Mouse (Mus musculus): ENCODE measurements at regions not wholly inside any gene's neighbourhood (a gene's known extent, or its start where the extent isn't known, plus 50 kb on each side); places are given as distances from the start of the nearest gene placed in this dataset.

- Histone ChIP-seq H3K36me3 (ENCODE audit: control insufficient read depth, insufficient read depth, low read length) (no peaks in the 10 kb centered on the region), H3K4me1 (replicated peaks; ENCODE audit: control insufficient read depth, insufficient read depth, low read length) (peaks cover 30% of the 10 kb centered on the region), H3K4me3 (ENCODE audit: control insufficient read depth, insufficient read depth, low read length) (no peak overlapping the region), H3K27me3 (ENCODE audit: control insufficient read depth, insufficient read depth, low read length) (no peaks in the 10 kb centered on the region), H3K27ac (ENCODE audit: control insufficient read depth, insufficient read depth, low read length) (no peak overlapping the region)
- TF ChIP-seq POLR2A (IDR thresholded peaks at IDR 0.05; ENCODE audit: control insufficient read depth, extremely low read depth, insufficient read depth, low read length, poor library complexity) (no peak), CTCF (IDR thresholded peaks at IDR 0.05; ENCODE audit: borderline replicate concordance, control insufficient read depth, extremely low read depth, insufficient read depth, low read length, poor library complexity) (no peak)
- WGBS: 1% methylated on average over 11 of the region's 11 CpGs
- peak; percentile 18 for DNase-seq
Measured at GRCm38 (mm10) chr9:115390880-115391281, 80.7 kb upstream of the Stt3b start.

- Histone ChIP-seq H3K4me3 (ENCODE audit: control insufficient read depth, insufficient read depth, low read length) (no peak overlapping the region), H3K4me1 (replicated peaks; ENCODE audit: control insufficient read depth, insufficient read depth, low read length) (peaks cover 18% of the 10 kb centered on the region), H3K36me3 (ENCODE audit: control insufficient read depth, insufficient read depth, low read length) (no peaks in the 10 kb centered on the region), H3K27ac (ENCODE audit: control insufficient read depth, insufficient read depth, low read length) (no peak overlapping the region), H3K27me3 (ENCODE audit: control insufficient read depth, insufficient read depth, low read length) (no peaks in the 10 kb centered on the region)
- TF ChIP-seq CTCF (IDR thresholded peaks at IDR 0.05; ENCODE audit: borderline replicate concordance, control insufficient read depth, extremely low read depth, insufficient read depth, low read length, poor library complexity) (no peak), POLR2A (IDR thresholded peaks at IDR 0.05; ENCODE audit: control insufficient read depth, extremely low read depth, insufficient read depth, low read length, poor library complexity) (no peak)
- 72% methylated on average over 8 of the region's 8 CpGs for WGBS
- no peak for DNase-seq
Measured at GRCm38 (mm10) chr9:115395511-115395910, 85.3 kb upstream of the Stt3b start.

GRCm38 (mm10) chr9:115400461-115400860 lies 90.2 kb upstream of the Stt3b start:
- no peak overlapping the region for H3K27ac ChIP-seq (ENCODE audit: control insufficient read depth, insufficient read depth, low read length)
- 97% methylated on average over 6 of the region's 6 CpGs for WGBS
- H3K27me3 ChIP-seq (ENCODE audit: control insufficient read depth, insufficient read depth, low read length): no peaks in the 10 kb centered on the region
- no peak overlapping the region for H3K4me3 ChIP-seq (ENCODE audit: control insufficient read depth, insufficient read depth, low read length)
- H3K4me1 ChIP-seq (replicated peaks; ENCODE audit: control insufficient read depth, insufficient read depth, low read length): 0 out of 2 replicates have a peak, but pooled peaks cover 2% of the 10 kb centered on the region
- no peak for TF ChIP-seq POLR2A (IDR thresholded peaks at IDR 0.05; ENCODE audit: control insufficient read depth, extremely low read depth, insufficient read depth, low read length, poor library complexity)
- TF ChIP-seq CTCF (IDR thresholded peaks at IDR 0.05; ENCODE audit: borderline replicate concordance, control insufficient read depth, extremely low read depth, insufficient read depth, low read length, poor library complexity): no peak
- no peak for DNase-seq
- H3K36me3 ChIP-seq (ENCODE audit: control insufficient read depth, insufficient read depth, low read length): no peaks in the 10 kb centered on the region

DNA sequence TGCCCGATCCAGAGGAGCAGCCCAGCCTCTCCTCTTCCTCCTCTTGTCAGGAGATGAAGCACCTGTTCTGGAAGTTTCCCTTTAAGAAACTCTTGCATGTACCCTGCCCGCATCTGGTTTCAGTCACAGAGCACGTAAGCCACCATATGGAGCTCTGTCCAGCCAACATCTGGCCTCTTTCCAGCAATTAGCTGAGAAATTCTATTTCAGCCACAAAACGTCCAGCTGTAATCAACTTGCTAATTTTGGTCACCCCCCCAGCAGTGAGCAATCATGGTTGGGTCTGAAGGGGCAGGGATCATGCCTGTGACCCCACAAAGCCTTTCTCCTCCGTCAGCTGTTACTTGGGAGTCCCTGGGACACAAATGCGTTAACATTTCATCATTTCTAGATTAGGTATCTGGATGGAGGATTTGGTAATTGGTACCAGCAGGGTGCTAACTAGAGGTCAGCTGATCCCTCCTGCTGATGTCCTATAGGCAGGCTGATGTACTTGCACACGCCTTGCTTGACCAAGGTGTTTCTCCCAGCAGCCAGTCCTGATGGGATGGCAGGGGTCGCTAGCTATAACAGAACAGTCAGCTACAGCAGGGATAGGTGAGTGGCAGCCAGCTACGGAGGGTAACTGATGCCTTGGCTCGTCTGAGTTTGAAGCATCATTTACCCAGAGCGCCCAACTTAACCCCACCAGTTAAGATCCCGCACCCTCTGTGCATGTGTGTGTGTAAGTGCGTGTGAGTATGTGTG lies 91.4 kb upstream of the Stt3b start:
- no peak overlapping the region for H3K27ac ChIP-seq (ENCODE audit: control insufficient read depth, insufficient read depth, low read length)
- no peaks in the 10 kb centered on the region for H3K4me1 ChIP-seq (replicated peaks; ENCODE audit: control insufficient read depth, insufficient read depth, low read length)
- WGBS: 93% methylated on average over 13 of the region's 13 CpGs
- no peaks in the 10 kb centered on the region for H3K36me3 ChIP-seq (ENCODE audit: control insufficient read depth, insufficient read depth, low read length)
- no peak overlapping the region for H3K4me3 ChIP-seq (ENCODE audit: control insufficient read depth, insufficient read depth, low read length)
- no peak for TF ChIP-seq POLR2A (IDR thresholded peaks at IDR 0.05; ENCODE audit: control insufficient read depth, extremely low read depth, insufficient read depth, low read length, poor library complexity)
- TF ChIP-seq CTCF (IDR thresholded peaks at IDR 0.05; ENCODE audit: borderline replicate concordance, control insufficient read depth, extremely low read depth, insufficient read depth, low read length, poor library complexity): no peak
- H3K27me3 ChIP-seq (ENCODE audit: control insufficient read depth, insufficient read depth, low read length): no peaks in the 10 kb centered on the region
- no peak for DNase-seq

DNA sequence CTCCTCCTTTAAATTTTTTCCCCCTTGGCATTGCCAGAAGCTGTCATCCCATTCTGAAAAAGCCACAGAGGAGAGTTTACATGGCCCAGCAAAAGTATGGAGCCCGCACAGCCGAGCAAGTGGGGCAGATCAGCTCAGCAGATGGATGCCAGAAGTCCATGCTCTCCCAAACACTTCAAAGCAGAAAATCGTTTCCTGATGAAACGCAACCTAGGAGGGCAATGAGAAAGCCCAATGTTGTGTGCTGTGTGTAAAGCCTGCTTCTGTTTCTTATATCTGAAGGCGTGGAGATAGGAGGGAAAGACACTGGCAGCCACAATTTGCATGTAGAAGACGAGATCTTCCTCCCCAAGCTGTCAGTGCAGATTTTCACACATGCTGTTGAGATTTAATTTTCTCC lies 92.4 kb upstream of the Stt3b start:
- TF ChIP-seq POLR2A (IDR thresholded peaks at IDR 0.05; ENCODE audit: control insufficient read depth, extremely low read depth, insufficient read depth, low read length, poor library complexity) (no peak), CTCF (IDR thresholded peaks at IDR 0.05; ENCODE audit: borderline replicate concordance, control insufficient read depth, extremely low read depth, insufficient read depth, low read length, poor library complexity) (no peak)
- no peak for DNase-seq
- Histone ChIP-seq H3K4me3 (ENCODE audit: control insufficient read depth, insufficient read depth, low read length) (no peak overlapping the region), H3K27me3 (ENCODE audit: control insufficient read depth, insufficient read depth, low read length) (no peaks in the 10 kb centered on the region), H3K4me1 (replicated peaks; ENCODE audit: control insufficient read depth, insufficient read depth, low read length) (no peaks in the 10 kb centered on the region), H3K27ac (ENCODE audit: control insufficient read depth, insufficient read depth, low read length) (no peak overlapping the region), H3K36me3 (ENCODE audit: control insufficient read depth, insufficient read depth, low read length) (no peaks in the 10 kb centered on the region)
- 94% methylated on average over 6 of the region's 6 CpGs for WGBS

DNA sequence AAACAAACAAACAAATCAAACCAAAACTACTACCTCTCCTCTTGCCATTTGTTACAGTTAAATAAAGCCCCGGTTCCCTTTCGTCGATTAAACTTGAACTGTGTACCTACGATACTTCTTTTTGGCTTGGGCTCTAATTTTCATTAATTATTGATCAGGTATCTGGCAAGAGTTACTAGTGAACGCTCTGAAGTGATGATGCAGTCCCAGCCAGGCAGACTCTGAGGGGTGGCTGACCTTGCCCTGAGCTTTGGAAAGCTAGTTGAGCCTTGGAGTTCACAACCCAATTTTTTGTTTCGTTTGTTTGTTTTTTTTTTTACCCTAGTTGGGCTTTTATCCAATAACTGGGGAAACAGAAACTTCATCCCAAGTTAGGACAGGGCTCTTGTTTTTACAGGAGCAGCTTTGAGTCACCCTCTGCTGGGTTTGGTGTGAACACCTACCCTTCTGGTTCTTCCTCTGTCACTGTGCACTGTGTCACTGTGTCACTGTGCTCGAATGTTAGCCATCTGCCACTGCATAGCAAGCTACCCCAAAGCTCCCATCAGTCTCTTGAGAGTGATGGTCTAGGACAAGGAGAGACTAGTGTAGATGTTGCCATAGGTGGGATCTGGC lies 93.2 kb upstream of the Stt3b start:
- peaks cover 4% of the 10 kb centered on the region for H3K4me1 ChIP-seq (replicated peaks; ENCODE audit: control insufficient read depth, insufficient read depth, low read length)
- H3K36me3 ChIP-seq (ENCODE audit: control insufficient read depth, insufficient read depth, low read length): no peaks in the 10 kb centered on the region
- no peak overlapping the region for H3K27ac ChIP-seq (ENCODE audit: control insufficient read depth, insufficient read depth, low read length)
- TF ChIP-seq POLR2A (IDR thresholded peaks at IDR 0.05; ENCODE audit: control insufficient read depth, extremely low read depth, insufficient read depth, low read length, poor library complexity) (no peak), CTCF (IDR thresholded peaks at IDR 0.05; ENCODE audit: borderline replicate concordance, control insufficient read depth, extremely low read depth, insufficient read depth, low read length, poor library complexity) (no peak)
- WGBS: 92% methylated on average over 7 of the region's 7 CpGs
- no peak for DNase-seq
- H3K4me3 ChIP-seq (ENCODE audit: control insufficient read depth, insufficient read depth, low read length): no peak overlapping the region
- H3K27me3 ChIP-seq (ENCODE audit: control insufficient read depth, insufficient read depth, low read length): no peaks in the 10 kb centered on the region
